ENCODE assay signal across 8 mouse cellular contexts in genomic region chr4:123535271-123535670, GRCm38 (mm10).
DNase-seq lines count a peak whose midpoint lies in the region; ATAC-seq lines count a peak whose summit lies in the region.

No protein-coding gene starts in this region.

- DNase-seq in ovary, adult 18-20 months (ENCODE audit: low spot score), result peak; percentile 33
- no peak for DNase-seq in ovary, postnatal 10 days (ENCODE audit: low spot score)
- peak; percentile 76 to 86 for DNase-seq in cerebellum, postnatal 25 days
- peak; percentile 26 to 46 for DNase-seq in gastrocnemius, adult 8-10 months (ENCODE audit: low spot score in 2 of 2)
- DNase-seq in left cerebral cortex, postnatal 10 days (ENCODE audit: extremely low spot score in 1 of 2, low spot score in 2 of 2), result peak; percentile 71 to 78

- intact Hi-C loops in left cerebral cortex, postnatal 10 days (cut with DNase I), result loop anchor here (2.0 kb wide), 1 partner anchor 50 kb away; no protein-coding TSS in a partner anchor

- H3K27me3 ChIP-seq in intestine, embryonic 15.5 days (replicated peaks), result no peaks in the 10 kb centered on the region
- no peaks in the 10 kb centered on the region for H3K27me3 ChIP-seq in midbrain, embryonic 16.5 days (ENCODE audit: control insufficient read depth, insufficient read depth, low read depth, low read length)
- H3K27me3 ChIP-seq in stomach, embryonic 15.5 days (replicated peaks), result no peaks in the 10 kb centered on the region

- WGBS in intestine, embryonic 15.5 days, result 48% methylated on average over 1 of the region's 1 CpGs
- 35% methylated on average over 1 of the region's 1 CpGs for WGBS in midbrain, embryonic 16.5 days
- WGBS in stomach, embryonic 15.5 days, result 27% methylated on average over 1 of the region's 1 CpGs

- no peaks in the 10 kb centered on the region for H3K9me3 ChIP-seq in intestine, embryonic 15.5 days
- no peaks in the 10 kb centered on the region for H3K9me3 ChIP-seq in midbrain, embryonic 16.5 days (replicated peaks; ENCODE audit: control insufficient read depth, low read length, poor library complexity, severe bottlenecking)
- no peaks in the 10 kb centered on the region for H3K9me3 ChIP-seq in stomach, embryonic 15.5 days

- H3K36me3 ChIP-seq in intestine, embryonic 15.5 days, result no peaks in the 10 kb centered on the region
- H3K36me3 ChIP-seq in midbrain, embryonic 16.5 days (ENCODE audit: control insufficient read depth, insufficient read depth, low read length), result peaks cover 4% of the 10 kb centered on the region; the same call in 1 of the 2 replicates
- 0 out of 2 replicates have a peak, but pooled peaks cover 3% of the 10 kb centered on the region for H3K36me3 ChIP-seq in stomach, embryonic 15.5 days

- no peaks in the 10 kb centered on the region for H3K4me1 ChIP-seq in intestine, embryonic 15.5 days (replicated peaks)
- 0 out of 2 replicates have a peak, but pooled peaks cover under 1% of the 10 kb centered on the region for H3K4me1 ChIP-seq in midbrain, embryonic 16.5 days (ENCODE audit: control insufficient read depth, insufficient read depth, low read length)
- H3K4me1 ChIP-seq in stomach, embryonic 15.5 days, result no peaks in the 10 kb centered on the region

- no peak overlapping the region for H3K9ac ChIP-seq in intestine, embryonic 15.5 days
- H3K9ac ChIP-seq in midbrain, embryonic 16.5 days (ENCODE audit: low read depth, low read length), result no peak overlapping the region
- no peak overlapping the region for H3K9ac ChIP-seq in stomach, embryonic 15.5 days

- no peak overlapping the region for H3K4me3 ChIP-seq in intestine, embryonic 15.5 days (replicated peaks)
- no peak overlapping the region for H3K4me3 ChIP-seq in midbrain, embryonic 16.5 days (ENCODE audit: low read depth, low read length)
- H3K4me3 ChIP-seq in stomach, embryonic 15.5 days (replicated peaks), result no peak overlapping the region

- peak; percentile 75 for ATAC-seq in intestine, embryonic 15.5 days
- peak; percentile 81 for ATAC-seq in midbrain, embryonic 16.5 days
- ATAC-seq in stomach, embryonic 15.5 days (ENCODE audit: insufficient read depth, low FRiP score, low read depth), result peak; percentile 47; the same call in 1 of the 2 replicates

- no peak overlapping the region for H3K27ac ChIP-seq in intestine, embryonic 15.5 days
- H3K27ac ChIP-seq in midbrain, embryonic 16.5 days (ENCODE audit: low read length), result no peak overlapping the region
- H3K27ac ChIP-seq in stomach, embryonic 15.5 days, result no peak overlapping the region

- H3K4me2 ChIP-seq in intestine, embryonic 15.5 days (replicated peaks), result no peak overlapping the region
- no peak overlapping the region for H3K4me2 ChIP-seq in midbrain, embryonic 16.5 days (ENCODE audit: low read length)
- H3K4me2 ChIP-seq in stomach, embryonic 15.5 days, result no peak overlapping the region
